Mouse (Mus musculus) thymus, postnatal 10 days (tissue): ENCODE data around the gene Gm42906.

ENCODE experiments used
- DNase-seq, 2 experiments: peaks; one replicate each; pipeline ENCODE4 v3.0.0; 2021; ENCODE audit warnings: low spot score in 2 of 2

Gm42906 gene

DNA sequence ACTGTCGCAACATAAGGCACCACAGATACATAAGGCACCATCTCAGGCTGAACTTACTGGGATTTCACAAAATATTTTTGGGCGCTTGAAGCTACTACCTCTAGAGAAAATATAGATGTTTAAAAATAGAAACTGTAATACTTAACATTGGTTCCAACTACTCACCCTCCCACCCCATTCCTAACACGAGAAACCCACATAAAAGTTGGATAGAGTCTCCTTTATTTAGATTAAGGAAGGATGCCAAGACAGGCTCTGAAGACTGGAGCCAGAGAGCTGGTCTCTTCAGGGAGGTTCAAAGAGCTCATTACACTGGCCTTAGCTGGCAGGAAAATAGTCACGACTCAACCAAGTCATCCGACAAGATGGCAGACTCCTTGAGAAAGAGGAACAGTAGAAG is 361.9 kb downstream of the Gm42906 start:
- no peak for DNase-seq

DNA sequence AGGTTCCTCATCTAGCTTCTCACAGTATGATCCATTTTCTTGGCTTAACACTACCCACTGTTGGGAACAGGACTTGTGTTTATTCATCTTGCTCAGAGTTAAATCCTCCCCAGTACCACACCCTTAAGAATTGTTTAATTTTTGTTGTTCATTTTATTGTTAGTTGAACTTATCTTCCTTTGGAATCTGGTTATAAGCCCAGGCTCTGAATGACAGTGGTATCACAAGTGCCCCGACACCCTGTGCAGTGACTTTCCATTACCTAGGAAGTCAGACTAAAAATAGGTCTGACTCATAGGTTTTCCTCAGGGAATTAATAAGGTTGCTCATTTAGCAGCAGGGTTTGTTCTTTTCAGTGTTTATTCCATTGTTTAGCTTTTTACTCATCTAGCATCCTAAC is 362.7 kb downstream of the Gm42906 start:
- no peak for DNase-seq

DNA sequence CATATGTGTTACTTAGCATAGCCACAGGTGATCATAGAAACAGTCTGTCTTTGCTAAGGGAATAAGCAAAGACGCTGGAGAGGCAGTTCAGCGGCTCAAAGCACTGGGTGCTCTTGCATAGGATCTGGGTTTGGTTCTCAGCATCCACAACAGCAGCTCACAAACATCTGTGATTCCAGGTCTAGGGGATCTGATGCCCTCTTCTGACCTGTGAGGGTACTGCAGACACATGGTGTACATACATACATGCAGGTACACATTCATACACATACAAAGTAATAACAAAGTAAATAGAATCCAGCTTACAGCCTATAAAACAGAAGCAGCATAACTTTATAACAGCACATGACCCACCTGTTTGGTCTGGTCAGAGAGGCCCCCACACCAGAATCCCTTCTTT is 366.0 kb downstream of the Gm42906 start:
- DNase-seq = no peak

DNA sequence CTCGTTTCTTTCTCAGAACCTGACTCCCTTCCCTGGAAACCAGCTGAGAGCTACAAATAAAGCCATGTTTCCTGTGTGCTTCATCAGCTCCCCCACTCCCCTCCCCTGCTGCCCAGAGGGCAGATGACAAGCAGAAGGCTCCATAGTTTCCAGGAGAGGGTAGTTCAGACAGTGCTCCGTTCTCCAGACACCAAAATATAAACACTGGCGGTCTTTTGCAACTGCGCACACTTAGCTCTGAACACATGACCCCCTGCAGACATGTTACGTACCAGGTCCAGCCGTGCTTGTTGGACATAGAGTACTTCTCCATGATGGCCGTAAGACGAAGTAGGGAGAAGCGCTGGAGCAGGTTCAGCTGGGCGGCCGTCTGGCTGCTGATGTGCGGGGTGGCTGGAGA is 367.5 kb downstream of the Gm42906 start:
- DNase-seq = no peak

DNA sequence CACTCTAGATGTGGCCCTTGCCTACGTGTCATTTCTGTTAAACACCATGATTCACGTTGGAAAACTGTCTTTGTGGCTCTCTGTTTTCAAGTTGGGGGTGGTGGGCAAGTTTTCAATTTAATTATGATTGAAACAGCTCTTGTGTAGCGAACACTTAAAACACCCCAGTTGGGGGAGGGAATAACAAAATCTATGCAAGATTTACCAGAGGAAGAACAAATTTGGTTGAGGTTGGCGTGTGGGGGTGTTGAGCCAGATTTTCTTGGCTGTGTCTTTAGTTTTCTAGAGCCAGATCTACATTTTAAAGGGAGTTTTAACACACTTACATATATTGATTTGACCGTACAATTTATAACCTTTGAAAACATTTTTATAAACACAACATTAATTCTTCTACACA is 368.2 kb downstream of the Gm42906 start:
- no peak for DNase-seq

DNA sequence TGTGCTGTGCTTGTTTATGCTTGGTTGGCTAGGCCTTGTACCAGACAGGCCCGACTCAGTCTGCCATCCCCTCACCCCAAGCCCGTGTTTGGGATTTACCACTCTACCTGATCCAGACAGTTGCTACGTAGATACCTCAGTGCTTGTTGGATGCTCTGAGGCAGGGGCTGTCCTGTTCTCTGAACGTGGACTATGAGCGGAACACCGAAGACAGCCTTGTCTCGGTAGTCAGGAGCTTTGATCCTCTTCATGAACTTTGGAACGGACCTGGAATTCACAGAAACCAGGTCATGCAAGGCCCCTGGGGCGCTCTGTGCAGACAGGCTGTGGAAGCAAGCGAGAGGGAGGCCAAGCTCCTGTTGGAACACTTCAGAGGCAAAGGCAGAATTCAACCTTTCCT is 368.6 kb downstream of the Gm42906 start:
- no peak for DNase-seq

DNA sequence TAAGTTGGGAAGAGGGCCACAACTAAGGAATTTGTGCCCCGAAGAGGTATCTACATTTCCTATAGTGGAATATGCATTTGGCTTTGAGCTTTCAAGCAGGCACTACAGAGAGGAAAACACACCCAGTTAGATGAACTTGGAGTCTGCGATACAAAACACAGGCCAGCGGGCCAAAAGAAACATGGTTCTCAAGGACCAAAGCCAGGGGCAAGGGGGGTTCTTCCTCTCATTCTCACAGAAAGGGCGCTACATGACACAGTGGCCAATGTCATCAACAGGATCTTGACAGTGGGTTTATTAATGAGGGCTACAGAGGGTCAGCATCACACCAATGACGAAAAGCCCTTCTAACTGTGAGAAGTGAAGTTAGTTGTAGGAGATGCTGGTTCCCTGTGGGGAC is 370.2 kb downstream of the Gm42906 start:
- no peak for DNase-seq

DNA sequence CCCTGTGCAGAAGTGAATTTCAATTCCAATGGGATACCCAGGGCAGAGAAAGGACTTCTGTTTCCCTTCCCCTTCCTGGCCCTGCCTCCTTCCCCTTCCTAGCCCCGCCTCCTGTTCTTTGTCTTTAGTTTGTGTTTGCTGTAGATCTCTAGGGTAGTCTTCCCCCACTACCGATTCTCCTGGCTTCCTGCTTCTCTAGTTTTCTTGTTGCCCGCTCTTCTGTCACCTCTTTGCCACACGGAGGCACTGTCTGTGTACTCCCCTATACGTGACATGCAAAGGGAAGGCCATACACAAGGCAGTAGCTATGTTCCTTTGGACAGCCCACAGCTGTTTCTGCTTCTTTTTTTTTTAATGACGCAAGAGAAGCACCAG is 371.1 kb downstream of the Gm42906 start:
- no peak for DNase-seq

DNA sequence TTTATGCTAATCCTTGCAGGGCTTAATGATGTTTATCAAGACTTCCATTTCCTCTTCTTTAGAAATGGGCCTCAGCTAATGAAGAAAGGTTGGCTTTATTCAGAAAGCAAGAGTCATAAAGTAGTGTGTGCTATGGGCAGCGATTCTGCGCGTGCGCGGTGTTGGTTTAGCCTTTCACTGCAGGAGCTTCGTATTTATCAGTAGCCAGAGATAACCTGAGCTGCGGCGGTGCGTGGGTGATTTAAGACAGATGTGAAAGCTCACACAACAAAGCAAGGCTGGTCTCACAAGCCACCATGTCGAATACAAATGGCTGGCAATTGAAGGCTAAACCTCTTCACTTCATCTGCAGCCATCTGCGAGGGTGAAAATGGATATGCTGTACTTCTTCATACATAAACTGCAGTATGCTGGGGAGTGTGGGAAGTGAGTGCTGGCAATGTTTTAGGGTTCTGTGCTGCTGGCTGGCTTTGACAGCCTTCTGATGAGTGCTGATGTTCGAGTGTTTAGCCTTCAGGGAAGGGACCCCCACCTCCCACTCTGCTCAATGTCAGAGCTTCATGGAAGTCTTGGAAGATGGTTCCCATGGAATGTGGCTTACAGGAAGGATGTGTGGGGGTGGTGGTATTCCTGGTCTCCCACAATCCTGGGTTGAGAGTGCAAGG is 371.6 kb downstream of the Gm42906 start:
- no peak for DNase-seq

DNA sequence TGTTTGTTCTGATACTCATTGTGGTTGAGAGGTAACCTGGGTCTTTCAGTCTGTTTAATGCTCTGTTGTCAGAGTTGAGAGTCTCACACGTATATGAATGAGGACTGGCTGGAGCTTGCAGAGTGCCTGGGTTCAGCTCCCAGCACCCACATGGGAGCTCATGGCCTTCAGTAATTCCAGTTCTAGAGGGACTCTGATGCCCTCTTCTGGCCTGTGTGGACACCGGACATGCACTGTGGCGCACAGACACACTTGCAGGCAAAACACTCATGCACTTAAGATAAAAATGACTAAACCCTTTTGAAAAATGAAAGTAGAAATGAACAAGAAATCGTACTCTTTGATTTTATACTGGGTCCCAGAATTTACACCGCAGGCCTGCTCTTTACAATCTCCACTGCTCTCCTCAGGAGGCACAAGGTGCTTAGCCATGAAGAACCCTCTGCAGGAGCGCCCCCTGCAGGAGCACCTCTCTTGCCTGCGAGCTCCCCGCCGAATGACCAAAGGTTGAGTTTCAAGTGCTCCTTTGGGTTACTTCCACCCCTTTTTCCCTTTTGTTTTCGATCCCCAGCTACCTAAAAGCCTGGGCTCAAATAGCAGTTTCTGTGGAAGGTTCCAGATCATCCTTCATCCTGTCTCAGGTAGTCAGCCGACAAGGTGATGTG is 372.4 kb downstream of the Gm42906 start:
- DNase-seq = no peak

DNA sequence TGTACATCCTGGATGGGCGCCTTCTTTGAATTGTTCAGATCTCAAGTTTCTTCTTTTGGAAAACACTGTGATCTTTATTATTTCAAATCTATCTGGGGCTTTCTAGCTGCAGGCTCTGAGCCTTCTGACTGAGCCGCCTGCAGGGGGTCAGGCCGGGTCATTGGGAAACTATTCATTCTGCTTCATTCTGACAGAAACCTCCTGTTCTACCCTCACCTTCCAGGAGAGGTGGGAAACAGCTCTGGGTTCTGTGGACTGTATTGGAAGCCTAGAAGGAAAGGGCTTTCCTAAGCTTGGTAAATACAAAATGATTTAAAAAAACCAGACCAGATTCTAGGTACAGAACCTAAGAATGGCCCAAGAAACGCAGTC is 373.2 kb downstream of the Gm42906 start:
- no peak for DNase-seq

DNA sequence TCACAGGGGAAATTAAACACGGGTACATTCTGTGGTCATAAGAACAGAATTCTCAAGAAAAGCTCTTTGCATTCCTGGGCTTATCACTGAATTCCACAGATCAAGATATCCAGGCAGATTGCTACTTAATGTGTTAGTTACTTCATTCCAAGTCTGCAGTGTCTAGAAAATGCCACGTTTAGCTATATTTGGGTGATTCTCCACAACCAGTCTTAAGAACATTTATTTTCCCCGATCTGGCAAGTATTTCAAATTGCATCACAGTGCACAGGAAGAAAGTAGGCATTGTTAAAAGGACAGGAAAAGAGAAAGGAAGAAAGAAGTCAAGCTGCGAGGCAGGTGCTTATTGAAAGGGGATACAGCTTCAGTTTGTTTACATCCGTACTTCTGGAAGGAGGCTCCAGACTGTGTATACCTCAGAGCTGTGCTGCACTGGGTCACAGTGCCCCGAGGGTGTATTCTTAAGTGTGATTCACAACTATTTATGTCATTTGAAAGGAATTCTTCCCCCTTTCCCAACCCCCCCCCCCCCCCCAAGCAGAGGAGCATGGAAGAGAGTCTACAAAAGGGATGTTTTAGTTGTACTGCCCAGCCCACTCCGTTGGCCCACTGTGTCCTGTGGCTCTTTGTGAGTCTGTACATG is 373.7 kb downstream of the Gm42906 start:
- no peak for DNase-seq

DNA sequence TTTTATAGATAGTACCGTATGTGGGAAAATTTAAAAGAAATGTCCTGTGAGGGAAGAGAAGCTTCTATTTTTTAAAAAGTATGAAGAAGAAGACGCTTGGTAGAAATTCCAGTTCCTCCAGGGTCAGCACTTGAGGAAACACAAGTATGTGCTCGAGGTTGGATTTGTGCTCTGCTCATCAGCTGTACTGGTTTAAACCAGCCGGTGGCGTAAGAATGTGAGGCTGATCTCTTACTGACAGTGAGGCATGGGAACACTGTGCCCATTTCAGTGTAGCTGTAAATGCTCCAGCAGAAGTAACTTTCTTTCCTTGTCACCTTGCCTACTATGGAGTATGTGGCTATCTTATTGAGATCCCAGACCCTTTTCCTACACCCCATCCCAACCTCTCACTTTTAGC is 374.8 kb downstream of the Gm42906 start:
- no peak for DNase-seq

DNA sequence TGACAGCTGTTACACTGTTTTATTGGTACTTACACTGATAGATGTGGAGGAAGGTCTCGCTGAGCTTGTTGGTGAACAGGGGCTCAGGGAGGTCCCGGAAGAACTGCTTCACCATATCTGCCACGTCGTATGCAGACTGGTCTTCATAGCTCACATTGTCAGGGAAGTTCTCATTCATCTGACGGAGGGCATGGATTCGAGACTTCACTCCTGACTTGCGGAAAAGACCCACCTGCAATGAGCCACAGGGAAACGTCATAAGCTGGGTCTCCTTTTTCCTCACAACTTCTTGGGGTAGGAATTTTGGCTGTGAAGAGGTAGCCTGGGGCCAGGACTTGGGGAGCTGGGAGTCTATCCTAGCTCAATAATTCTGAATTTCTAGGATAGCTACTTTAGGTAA is 375.6 kb downstream of the Gm42906 start:
- DNase-seq = no peak

DNA sequence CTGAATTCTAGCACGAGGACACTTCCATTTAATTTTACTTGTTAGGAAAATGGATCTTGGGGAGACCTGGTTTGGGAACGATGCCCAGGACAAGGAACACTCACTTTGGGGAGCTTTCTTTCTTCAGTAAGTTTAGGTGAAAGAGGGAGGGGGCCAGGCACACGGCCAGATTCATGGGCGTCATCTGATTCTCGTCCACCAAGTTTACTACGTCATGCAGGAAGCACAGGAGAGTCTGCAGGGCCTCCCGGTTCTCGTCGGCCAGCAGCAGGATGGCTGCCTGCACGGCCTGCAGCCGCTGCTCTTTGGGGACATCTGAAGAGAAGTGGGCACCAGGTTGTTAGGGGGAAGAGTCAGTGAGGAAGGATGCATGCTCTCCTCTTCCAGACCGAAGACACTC is 380.5 kb downstream of the Gm42906 start:
- no peak for DNase-seq

DNA sequence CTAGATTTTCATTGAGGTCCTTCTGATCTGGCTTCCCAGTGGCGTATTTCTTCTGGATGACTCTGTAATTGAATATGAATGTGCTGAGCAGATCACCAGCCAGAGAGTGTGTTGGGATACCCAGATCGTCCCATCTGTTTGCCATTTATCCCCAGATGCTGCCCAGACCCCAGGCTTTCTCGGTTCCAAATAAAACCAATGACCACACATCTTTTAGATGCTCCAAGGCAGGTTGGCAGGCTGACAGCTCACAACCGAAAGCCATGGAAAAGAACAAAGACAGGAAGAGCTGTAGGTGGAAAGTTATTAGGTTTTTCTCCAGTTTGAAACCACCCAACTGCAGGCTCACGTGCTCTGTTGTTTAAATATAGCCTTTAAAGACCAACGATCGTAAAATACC is 381.0 kb downstream of the Gm42906 start:
- DNase-seq = no peak

DNA sequence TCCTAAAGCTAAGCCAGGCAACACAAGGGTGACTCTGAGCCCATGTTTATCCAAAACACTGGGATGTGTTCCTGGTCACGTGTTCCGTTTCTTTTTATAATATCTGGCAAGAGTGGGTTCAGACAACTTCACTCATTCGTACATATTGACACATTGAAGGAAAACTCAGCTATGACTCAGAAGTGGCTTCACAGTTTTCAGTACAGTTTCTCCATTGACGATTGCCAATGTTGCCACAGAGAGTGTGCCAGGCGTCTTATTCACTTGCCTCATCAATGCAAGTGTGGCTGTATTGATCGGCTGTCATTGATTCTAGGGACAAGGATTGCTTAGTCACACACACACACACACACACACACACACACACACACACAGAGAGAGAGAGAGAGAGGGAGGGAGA is 381.8 kb downstream of the Gm42906 start:
- no peak for DNase-seq

DNA sequence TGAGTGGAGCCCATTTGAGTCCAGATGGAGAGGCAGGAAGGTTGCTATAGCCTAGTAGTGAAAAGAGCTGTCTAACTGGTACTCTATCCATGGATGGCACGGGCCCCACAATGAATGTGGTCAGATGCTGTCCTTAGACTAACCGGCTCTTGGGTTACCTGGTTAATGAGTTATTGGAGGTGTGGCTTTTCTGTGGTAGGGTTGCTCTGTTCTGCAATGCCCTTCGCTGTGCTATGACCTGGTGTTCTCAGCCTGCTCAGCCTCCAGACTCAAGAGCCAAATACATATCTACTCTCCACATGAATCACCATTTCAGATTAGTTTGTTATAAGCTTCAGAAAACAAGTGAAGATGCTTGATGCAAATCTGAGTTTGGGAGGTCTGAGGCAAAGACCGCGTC is 385.1 kb downstream of the Gm42906 start:
- DNase-seq = no peak

DNA sequence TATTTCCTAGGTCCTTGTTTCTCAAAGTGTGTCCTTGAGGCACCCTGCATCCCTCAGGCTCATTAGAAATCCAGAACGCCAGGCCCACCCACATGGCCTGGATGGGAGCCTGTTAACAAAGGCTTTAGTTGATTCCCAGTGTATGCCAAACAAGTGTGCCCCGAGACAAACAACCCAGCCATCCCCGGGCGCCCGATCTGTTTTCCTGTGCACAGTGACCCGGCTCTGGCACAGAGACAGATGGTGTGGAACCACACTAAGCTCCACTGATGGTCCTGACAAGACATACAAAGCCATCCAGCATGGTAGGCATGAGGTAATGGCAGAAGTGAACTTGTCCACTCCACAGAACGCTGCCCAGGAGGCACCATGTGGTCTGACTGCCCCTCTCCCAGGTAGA is 390.1 kb downstream of the Gm42906 start:
- DNase-seq = no peak

DNA sequence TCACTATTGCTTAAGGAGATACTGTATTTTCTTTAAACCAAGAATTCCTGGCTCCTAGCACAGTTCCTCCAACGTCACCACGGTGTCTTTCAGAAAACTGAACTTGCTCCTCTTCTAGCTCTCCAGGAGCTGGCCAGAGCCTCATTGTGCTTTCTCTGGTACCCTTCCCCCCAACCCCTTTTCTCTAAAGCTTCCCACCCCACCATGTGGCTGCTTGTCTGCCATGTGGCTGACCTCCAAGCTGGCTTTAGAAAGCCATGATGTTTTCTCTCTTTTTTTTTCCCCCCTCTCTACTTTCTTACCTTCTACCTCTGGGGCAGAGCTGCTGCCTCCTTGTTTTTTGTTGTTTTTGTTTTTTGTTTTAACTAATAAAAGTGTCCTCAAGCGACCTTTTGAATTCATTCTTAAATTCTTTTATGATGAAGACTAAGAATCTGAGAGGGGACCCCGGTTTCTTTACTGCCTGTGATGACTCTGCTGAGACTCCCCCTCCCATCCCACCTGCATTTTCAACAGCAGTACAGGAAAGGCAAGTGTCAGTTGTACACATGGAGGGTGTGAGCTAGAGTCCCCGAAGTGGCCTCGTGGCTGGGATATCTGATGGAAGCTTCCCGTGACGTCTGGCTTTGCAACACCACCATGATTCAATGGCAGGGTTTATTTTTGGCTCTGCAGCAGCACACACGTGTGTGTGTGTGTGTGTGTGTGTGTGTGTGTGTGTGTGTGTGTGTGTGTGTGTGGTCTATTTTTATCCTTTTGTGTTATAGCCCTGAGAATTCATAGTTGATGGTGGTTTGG is 393.0 kb downstream of the Gm42906 start:
- DNase-seq = no peak

DNA sequence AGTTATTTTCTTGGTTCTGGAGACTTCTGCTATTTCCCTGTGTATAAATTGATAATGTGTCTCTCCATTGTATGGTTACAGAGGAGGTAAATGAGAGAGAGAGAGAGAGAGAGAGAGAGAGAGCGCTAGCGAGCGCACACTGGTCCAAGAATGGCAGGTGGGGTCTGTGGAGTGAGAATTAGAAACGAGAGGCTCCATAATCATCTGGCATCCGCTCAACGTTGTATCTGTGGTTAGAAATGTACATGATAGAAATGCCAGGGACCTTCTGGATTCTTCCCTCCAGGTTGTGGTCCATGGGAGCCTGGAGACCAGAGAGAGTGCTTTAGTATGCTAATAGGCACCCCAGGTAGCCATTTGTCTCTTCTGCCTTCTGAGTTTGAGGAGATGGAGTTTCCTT is 399.1 kb downstream of the Gm42906 start:
- no peak for DNase-seq

DNA sequence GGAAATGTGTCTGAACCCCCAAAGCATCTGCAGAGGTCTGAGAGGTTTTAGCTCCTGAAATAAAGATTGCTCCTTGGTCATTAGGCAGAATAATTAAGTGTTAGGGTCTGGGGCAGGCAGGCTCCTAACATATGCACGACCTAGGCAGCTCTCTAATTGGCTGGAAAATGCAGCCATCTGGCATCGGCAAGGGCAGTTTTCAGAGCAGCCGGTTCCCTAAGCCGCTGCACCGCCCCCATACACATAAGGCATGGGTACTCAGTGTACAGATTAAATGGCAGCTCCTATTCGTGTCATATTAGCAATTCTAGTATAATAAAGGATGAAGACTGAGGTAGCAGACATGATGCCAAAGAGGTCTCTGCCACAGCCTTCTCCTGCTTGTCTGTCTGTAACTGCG is 400.8 kb downstream of the Gm42906 start:
- DNase-seq = no peak

DNA sequence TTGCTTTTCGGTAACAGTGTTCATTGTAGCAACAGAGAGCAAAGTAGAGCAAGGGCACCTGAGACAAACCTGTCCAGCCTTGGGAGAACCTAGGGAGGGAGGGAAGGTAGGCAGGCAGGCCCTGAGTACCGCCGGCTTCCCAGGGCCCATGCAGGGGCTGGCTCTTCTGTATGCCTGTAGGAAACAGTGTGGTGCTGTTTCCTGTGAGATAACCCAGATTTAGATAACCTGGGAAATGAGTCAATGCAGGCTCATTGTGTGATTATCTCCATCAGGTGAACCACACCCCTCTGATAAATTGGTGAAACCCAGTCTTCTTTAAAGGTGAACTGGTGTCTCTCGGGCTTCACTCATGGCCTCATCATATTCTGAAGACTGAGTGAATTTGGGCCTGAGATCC is 401.9 kb downstream of the Gm42906 start:
- no peak for DNase-seq
